Mouse (Mus musculus) cerebellum, adult 9-11 months (tissue): ENCODE measurements around the gene Arl2.

ENCODE experiments used
- DNase-seq: peaks from one replicate; pipeline ENCODE4 v3.0.0; 2022

Gene Arl2

DNA sequence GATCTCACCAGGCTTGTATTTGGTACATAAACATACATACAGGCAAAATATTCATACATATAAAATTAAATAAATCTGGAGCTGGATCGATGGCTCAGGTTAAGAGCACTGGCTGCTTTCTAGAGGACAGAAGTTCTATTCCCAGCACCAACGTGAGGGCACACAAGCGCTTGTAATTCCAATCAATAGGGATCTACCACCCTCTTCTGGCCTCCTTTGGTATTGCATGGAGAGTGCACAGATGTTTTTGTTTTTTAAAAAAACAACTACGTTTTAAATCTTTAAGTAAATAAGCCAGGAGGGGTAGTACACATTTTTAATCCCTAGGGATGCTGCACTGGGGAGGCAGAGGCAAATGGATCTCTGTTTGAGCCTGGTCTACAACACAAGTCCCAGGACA lies 15.1 kb downstream of the Arl2 start:
- DNase-seq: peak; percentile 46

DNA sequence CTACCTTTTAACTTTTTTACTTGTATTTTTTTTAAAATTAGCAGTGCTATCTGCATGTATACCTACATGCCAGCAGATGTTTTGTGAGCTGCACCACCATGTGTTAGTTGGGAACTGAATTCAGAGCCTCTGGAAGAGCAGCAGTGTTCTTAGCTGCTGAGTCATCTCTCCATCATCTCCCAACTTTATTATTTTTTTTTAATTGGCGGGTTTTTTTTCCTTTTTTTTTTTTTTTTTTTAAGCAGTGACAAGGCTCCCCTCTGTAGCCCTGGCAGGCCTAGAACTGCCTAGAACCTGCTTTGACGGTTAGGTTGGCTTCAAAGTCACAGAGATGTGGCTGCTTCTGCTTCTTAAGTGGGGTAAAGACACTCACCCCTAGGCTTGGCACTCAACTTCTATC lies 16.4 kb downstream of the Arl2 start:
- no peak for DNase-seq

DNA sequence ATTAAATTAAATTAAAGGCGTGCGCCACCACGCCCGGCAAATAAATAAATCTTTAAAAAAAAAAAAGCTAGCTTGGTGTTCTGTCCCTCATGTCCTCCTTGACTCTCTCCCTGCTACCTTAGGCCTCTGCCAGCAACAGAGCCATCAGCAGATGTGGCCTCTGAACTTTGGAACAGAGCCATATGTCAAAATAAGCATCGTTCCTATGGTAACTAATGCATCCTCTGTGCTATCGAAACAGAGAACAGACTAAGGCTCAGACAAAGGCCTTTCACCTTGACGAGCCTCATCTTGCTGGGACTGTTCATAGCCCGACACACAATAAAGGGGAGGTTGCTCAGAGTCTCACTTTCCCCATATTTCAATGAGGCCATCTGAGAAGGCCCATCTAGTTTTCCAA lies 18.0 kb downstream of the Arl2 start:
- DNase-seq: no peak

DNA sequence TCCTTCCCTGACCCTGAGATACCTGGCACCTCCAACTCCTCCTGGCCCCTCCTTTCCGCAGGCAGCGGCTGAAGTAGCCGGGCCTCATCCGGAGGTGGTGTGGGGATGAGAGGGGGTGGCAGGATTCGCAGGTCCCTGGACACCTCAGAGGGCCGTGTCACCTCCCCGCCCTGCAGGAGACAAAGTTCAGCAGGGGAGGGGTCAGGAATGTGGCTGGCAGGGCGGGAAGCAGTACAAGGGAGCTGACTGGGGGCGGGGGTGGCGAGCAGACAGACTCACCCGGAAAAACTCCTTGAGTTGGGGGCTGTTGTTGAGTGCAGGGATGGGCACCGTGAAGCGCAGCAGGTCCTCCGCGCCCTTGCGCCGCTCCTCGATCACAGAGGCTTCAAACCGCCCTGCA lies 19.6 kb downstream of the Arl2 start:
- no peak for DNase-seq

DNA sequence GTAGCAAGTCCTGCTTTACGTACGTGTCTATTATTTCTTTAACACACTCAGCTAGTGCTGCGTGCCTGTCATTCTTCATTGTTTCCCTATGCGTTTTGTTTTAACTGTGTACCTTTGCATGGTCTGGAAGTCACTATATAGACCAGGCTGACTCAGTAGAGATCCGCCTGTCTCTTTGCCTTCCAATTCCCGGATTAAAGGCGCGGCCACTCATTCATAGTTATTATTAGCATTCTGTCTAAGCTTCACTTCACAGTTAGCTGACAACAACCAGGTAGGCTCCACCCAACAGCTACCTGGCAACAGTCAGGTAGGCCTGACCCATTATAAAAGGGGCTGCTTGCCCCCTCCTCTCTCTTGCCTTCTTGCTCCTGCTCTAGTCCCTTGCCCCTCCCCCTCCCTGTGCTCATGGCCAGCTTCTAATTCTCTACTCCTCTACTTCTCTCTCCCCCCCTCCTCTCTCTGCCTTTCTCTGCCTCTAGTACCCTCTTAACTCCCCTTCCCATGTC lies 22.6 kb downstream of the Arl2 start:
- peak; percentile 70 for DNase-seq

DNA sequence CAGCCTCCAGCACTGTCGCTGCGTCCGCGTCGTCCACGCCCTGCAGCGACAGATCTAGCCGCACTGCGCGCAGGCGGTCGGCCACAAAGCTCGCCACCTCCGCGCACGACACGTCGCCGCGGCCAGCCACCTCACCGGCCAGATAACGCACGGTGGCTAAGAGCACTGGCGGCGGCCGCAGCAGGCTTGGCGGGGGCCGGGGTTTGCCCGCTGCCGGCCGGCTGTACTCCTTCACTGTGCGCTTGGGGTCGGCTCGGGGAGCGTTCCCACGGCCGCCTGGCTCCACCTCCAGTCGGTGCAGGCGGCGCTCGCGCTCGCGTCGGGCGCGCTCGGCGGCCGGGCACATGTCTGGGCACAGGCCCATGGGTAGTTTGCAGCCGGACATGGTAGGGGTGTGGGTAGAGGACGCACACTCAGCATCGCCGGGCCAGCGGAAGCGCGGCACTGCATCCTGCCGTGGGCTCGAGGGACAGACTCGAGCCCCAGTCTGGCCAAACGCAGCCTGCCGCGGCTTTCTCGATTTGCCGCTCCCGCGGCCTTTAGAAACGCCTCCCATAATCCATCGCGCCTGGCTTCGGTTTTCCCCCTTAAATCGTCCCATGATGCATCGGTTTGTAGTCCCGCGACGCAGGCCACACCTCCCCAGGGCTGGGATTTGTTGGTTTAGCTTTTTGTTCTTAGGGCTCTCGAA lies 23.2 kb downstream of the Arl2 start, which contains the start of gene Sac3d1:
Gene Sac3d1, minus strand, starts transcription at position 665 of the 691 bp plus-strand sequence.
- DNase-seq: peak; percentile 88

DNA sequence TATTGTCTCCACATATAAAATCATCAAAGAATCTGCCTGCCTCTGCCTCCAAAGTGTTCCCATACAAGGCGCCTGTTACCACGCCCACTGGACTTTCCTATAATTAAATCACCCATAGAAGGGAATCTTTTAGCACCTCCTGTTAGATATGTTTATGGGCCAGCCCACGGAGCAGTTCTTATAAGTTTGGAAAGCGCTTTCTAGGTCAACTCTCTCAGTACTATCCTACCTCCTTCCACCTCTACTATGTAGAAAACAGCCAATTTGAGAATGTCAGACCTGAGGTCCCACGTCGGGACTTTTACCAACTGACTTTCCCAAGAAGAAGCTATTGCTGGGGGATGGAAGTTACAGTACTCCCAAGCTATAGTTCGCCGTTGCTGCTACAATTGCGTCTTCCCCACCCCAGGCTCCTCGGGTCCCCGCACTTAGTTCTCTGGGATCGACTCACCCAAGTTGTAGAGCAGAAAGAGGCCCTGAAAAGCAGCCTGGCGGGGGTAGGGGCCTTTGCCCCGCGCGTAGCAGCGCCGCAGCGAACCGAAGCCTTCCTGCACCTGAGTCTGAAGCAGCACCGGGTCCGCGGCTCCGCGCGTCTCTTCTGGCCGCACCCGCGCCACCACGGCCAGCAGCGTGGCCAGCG lies 23.9 kb downstream of the Arl2 start:
- DNase-seq: no peak

DNA sequence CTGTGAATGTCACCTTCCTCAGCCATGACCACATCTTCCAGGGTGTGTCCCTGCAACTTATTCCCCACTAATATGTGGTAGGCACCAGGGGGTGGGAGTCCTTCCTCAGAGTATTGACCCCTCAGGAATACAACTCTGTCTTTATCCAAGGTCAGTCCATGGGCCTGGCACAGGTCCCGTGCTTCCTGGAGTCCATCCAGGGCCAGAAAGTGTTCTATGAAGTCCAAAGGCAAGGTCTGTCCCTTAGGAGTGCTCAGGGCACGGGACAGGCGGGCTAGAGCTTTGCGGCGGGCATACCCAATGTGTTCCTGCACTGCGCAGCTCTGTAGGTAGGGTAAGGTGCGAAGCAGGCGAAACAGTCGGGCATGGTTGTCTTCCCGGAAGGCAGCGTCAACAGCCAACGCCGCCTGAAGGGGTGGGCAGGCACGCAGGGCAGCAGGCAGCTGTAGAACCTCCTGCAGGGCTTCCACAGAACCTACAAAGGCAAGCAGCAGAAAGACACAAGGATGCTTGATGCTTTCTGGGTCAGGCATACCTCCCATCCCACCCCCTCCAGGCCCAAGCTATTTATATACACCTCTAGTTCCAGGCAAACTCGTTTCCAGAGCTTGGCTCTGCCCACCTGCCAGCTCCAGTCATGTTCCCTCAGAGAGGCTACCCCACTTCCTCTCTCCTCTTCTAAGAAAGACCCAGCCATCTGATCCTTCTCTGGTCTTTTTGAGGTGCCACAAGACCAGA lies 25.1 kb downstream of the Arl2 start:
- DNase-seq: peak; percentile 54

DNA sequence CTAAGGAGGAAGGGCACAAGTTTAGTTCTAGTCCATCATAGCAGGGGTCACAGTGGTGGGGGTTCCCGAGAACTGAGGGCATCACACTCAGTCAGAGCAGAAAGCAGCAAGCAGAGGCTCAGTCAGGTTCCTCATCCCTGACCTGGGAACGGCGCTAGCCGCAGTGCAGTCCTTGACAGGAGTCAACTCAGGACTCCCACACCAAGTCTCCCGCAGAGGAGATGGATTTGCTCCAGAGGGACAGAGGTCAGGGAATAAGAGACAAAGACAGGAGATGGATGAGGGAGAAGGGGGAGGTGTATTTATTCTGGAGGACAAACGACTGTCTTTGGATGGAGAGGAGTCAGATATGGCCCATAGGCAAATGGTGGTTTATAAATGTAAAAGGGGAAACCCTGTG lies 28.2 kb downstream of the Arl2 start:
- no peak for DNase-seq

DNA sequence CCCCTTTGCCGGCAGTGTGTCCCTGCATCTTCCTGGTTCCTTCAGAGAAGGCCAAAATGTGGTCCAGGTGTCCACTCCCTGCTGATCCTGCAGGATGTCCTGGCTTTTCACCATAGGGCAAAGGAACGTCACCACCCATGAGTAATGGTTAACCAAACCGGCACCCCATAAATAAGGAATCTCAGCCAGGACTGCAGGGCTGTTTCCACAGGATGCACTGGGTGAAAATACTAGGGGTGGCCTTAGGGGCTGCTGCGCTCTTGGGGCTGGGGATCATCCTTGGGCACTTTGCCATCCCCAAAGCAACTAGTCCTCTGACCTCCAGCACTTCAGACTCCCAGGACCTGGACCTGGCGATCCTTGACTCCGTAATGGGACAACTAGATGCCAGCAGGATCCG lies 35.8 kb downstream of the Arl2 start, which contains the start of gene Naaladl1:
Gene Naaladl1, plus strand, starts transcription at position 197 of the 400 bp plus-strand sequence.
- no peak for DNase-seq

DNA sequence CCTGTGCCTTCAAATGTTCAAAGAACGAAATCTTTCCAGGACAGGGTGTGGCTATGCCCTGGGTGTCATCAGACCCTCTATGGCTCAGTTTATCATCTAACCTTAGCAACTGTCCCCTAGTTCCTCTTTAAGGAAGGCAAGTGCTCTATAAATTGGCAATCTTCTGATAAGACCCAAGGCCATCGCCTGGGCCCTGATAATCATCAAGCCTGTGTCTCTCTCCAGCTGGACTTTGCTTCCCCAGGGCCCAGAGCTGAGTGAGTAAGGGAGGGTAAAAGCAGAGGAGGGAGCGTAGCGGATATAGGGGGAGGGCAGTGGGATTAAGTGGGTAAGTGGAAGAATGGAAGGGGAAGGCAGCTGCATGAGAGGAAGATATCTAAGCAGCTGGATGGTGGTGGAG lies 36.9 kb downstream of the Arl2 start:
- DNase-seq: no peak

DNA sequence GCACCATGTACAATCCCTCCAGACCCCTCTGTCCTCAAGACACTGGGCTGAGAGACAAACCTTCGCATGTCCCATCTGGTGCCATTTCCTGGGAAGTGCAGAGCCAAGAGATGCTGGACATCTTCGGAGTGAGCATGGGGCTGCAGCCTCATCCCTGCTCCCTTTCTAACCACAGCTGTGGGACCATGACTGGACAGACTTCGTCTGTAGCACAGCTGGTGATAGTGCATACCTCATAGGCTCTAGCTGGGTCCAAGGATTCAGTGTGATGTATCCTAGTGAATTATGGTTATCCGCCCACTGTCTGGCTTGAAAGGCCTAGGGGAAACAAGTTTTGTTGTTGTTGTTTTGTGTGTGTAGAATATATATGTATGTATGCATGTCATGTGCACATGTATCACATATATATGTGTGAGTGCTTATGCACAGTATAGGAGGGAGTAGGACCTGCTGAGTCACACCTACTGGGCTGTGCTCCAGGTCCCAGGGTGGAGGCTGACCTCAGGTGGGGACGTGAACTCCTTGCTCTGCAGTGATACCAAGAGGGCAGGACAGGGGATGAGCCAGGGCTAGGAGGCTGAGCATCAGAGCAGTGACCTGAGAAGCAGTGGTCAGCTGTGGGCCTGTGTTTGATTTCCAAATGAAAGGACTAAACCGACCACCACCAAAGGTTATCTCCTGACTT lies 39.0 kb downstream of the Arl2 start:
- DNase-seq: no peak

DNA sequence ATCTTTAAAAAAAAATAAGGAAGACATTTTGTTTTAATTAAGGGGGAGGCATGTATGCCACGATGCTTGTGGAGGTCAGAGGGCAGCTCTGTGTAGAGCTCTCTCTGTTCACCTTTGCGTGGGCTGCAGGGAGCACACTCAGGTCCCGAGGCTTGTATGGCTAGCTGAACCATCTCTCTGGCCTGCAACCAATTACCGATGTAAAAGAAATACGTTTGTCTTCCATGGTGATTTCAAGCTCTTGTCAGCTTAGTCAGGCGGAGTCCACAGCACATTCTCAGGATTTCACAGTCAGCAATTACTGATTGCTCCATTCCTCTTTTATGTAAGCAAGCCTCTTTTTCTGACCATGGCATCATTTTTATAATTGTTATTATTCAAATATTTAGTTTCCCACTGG lies 40.2 kb downstream of the Arl2 start:
- DNase-seq: no peak

DNA sequence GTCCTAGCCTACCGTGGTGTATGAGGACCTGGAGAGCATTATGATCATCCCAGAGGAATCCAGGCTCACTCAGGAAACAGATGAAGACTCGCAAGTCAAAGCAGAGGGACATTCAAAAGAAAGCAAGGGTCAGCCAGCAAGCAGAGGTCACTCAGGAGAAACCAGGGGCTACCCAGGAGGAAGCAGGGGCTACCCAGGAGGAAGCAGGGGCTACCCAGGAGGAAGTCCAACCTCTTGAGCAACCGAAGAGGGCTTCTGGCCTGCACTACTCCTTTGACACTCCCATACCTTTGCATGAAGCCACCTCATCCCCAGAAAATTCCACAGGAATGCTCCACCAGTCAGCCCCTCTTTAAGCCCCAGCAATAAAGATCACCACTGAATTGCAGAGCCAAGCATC lies 43.5 kb downstream of the Arl2 start:
- no peak for DNase-seq

DNA sequence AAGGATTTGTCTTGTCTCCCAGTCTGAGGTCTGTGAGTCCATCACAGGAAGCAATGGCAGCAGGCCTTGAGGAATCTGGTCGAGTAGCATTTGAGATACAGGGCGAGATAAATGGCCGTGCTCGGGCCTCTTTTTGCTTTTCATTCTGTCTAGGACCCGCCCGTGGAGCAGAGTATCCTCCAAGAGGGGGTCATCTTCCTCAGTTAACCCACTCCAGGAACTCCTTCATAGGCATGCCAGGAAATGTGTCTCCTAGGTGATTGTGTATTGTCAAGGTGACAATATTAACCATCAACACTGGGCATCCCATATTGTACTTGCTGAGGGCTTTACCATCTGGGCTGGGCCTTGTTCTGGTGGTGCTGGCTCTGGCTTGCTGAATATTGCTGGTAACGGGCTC lies 47.2 kb downstream of the Arl2 start, which contains the start of gene AC131692.1:
Gene AC131692.1, plus strand, starts transcription at position 301 of the 400 bp plus-strand sequence.
- DNase-seq: no peak

DNA sequence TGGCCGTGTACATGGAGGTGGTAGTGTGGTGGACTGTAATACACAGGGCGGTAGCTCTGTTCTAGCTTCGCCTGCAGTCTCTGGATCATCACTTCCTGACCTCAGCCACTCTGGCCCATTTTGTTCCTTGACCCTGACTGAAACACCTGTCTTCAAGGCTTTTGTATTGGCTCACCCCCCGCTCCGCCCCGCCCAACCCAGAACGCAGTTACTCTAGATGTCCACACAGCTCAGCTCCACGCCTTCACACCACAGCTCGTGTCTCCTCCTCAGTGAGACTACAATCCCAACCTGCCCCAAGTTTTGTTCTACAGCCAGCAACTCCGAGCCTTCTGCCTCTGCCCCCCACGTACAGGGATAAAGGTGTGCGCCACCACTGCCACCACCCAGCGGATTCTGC lies 52.5 kb downstream of the Arl2 start:
- no peak for DNase-seq

DNA sequence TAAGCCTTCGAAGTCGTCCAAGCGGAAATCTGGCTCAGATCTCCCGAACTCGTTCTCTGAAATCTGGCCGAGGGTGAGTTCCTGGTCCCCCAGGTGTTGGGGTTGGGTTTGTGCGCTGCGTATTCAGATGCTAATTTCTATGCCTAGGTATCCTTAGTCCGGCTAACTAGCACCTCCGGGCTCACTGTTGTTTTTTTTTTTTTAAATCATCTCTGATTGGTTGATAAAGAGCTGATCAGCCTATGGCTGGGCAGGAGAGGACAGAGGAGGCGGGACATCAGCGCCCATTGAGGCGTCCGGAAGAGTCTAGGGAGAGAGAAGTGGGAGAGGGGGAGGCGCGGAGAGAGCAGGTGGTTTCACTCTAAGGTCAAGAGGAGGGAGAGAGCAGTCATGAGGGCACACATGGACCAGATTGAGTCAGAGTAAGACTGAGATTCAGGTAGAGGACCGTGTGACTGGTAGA lies 55.9 kb downstream of the Arl2 start:
- no peak for DNase-seq

DNA sequence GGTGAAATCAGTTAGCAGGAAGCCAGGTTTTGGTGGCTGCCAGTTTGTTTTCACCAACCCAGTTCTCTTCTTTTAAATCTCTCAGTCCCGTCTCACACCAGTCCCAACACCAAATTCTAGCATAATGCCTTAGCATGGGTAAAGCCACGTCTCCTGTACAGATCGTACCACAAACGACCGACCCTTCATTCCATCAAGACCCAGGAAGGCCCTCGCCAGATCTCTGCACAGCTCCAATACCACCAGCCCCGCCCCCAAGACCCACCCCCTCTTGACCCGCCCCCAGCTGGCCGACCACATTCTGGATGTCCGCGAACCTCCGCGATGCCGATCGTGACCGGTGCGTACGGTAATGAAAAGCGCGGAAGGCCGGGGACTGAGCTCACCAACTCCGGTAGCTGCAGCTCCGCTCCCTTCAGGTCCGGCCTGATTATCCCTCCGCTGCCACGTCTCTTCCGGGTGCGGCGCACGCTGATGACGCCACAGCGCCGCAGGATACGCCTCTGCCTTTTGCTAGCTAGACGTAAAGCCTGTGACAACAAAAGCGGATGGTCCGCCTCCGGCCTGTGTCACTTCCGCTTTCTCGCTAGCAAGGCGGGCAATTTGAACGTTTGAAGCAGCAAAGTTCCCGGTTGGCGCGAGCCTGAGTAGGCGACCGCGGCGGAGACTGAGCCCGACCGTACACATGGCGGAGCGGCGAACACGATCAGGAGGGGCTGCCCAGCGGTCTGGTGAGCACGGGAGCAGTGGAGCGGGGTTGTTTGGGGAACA lies 56.7 kb downstream of the Arl2 start, which contains the start of the genes Zfpl1 and Cdca5:
Gene Zfpl1, minus strand, starts transcription at position 479 of the 771 bp plus-strand sequence.
Gene Cdca5, plus strand, starts transcription at position 506 of the 771 bp plus-strand sequence.
- DNase-seq: peak; percentile 98
